Mouse (Mus musculus) adrenal gland, postnatal 14 days (tissue): ENCODE measurements at regions not wholly inside any gene's neighbourhood (a gene's known extent, or its start where the extent isn't known, plus 50 kb on each side); places are given as distances from the start of the nearest gene placed in this dataset.

Experiments
- DNase-seq: peaks from one replicate; pipeline ENCODE4 v3.0.0; 2021; ENCODE audit warnings: mixed read lengths

DNA sequence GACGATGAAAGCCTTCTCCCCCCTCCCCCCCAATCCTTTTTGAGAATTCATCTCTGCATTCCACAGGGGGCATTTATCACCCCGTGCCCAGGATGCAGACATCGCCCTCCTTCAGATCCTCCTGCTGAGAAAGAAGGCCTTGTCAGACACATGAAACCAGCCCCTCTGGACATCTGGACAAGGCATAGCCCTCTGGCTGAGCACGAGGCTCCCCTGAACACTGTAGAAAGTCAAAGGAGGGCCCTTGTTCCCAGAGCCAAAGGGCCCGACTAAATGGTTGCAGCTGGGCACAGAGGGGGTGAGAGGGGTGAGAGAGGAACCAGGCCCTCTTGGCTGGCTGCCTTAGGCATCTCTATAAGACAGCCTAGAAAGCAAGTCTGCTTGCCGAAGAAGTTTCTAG lies 327.8 kb downstream of the H2al1j start:
- no peak for DNase-seq

DNA sequence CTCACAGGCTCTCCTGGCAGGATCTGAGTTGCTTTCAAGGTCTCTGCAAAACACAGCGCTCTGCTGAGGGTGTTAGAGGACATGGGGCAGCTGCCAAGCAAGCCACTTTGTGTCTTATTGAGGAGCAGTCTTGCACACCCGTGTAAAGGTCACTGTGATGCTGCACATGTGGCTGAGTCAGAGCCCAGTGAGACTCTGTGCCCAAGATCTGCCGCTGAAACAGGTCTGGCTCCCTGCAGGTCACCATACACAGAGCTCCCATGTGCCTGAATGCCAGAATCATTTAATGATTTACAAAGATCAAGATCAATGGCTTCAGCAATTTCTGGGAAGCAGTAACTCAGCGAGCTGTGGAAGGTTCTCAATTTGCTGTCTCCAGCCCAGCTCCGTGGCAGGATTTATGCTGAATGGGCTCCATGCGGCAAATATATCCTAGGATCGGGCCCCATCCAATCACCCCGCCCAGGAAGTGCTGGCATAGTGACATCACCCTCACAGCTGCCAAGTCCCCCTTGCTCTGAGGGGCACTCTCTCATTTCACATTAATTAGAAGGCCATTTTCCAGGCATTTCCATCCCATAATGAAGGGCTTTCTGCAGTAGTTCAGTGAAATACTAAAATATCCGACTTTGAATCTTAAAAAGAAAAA lies 330.1 kb downstream of the H2al1j start:
- peak; percentile 35 for DNase-seq

DNA sequence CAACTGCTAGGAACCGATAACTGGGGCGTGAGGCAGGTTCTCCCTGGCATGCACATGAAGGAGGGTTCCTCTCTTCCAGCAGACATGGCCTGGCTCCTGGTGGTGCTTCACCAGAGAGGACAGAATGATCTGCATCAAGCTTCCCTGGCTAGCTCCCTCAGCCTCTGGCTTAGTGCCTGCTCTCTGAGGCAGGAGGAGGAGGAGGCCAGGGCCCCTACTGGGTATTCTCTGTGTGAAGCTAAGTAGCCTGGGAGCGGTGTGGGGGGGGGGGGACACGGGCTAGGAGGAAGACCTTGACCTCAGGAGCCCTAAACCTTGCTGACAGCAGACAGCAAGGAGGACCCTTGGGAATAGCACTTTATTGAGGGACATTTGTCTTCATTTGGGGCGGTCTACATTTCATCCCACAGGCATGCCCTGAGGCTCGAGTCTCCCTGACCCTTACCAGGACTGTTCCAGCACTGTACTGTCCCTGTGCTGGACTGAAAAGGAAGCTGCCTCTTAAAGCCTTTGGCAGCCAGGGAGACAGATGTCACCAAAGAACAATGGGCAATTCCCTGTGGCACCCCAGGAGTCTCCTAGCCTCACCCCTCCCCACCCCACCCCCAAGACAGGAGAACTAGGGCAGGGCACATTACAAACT lies 335.7 kb downstream of the H2al1j start:
- DNase-seq, result peak; percentile 18

DNA sequence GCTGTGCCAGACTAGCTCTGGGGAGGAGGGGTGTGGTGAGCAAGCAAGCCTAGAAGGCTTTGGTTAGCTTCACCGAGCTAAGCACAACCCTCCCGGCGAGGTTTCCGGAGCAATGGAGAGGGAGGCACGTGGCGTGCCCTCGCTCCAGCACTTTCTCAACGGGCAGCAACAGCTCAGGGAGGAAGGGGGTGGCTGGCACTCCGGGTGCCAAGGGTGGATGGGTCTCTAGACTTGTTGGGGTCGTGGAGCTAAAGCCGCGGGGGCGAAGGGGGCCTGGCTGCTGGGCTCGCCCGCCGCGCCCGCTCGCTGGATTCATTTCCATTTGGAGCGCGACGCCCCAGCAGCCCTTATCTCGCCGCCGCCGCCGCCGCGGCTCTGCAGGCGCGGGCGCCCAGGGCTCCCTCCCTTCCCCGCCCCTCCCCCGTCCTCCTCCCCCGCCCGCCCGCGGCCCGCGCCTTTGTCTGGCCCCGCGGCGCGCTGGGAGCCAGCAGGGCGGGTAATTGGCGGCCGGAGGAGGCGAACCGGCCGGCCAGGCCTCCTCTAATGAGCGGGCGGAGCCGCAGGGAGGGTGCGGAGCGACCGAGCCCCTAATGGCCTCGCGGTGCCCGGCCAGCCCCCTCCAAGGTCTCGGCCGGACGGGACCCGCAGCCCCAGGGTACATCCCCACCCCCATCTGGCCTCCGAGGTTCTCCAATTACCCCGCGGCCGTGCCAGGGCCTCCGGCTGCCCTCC lies 336.9 kb downstream of the H2al1j start:
- peak; percentile 73 for DNase-seq

DNA sequence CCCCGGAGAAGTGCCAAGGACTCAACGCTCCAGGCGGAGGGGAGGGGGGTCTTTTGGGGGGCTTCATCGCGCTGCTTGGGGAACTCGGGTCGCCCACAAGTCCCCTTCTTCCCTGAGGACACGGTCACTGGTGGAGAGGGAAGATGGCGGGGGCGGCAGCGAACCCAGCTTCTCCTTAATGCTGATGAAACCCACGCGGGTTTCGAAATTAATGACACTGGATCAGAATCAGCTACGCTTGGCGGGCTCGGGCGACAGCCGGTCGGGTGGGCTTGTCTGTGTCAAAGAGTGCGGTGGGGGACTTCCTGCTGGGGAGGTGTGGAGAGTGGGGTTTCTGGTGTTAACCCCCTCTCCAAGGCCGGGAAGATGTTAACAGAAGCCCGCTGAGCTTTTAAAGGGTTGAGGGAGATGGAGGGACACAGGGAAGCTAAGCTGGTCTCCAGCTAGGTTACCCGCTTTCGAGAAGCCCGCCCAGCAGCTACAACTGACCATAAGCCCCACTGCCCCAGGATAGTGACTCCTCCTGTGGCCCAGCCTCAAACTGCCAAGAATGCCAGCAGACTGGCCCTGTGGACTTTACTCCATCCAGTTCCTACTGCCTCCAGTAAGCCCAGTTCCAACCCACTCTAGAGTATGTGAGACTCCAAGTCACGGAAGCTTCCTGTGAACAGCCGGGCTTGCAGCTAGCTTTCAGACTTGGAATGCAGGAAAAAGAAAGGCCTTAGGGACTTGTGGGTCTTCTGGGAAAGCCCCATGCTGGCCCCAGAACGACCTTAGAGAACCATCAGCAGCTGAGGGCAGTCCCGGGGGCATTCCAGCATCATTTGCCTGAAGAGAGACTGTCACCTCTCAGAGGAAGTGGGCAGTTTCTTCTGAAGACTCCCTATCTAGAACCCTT lies 337.7 kb downstream of the H2al1j start:
- DNase-seq, result no peak

DNA sequence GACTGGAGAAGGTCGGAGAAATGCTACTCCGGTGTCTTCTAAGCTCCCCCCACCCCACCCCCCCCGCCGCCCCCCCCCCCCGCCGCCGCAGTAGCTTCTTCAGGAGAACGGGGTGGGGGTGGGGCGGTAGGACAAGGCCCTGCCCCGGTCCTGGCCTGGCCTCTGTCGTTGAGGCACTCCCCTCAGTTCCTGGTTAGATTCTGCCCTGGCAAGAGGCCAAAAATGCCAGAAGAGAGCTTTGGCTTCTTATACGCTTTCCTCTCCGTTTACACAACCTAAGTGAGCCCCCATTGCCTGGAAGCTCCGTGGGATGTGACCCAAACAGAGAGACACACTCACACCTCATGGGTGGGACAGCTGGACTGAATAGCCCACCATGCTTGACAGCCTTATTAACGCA lies 338.9 kb downstream of the H2al1j start:
- DNase-seq, result peak; percentile 56

DNA sequence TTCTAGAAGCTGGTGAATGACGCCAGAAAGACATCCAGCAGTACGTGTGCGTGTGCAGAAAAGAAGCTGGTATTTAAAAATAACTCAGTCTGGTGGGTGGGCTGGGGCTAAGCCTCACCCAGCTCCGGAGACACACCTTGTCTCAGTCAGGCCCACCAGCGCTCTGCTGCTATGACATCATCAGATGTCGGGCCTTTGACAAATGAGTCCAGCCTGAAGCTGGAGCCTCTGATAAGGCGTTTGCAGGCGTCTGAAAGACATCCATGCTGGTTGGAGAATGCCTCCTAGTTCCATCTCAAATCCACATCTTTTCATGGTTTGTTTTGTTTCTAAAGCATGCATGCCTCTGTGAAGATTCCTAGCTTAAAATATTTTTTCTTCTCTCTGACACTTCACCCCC lies 344.2 kb downstream of the H2al1j start:
- DNase-seq, result no peak

DNA sequence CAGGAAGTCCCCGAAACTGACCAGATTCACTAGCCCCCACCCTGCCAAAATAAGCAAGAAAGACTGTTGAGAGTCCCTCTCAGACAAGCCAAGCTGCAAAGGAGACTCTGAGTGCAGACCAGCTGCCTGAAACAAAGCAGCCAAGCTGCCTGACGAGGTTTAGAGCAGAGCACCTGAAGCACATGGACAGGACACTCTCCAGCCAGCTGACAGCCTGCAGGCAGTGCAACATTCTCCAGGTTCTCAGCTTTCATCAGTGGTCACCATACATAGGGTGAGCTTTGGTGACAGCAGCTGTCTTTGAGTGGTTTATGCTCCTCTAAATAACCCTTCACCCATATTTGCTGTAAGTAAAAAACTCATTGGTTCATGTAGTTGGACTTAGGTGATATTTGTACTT lies 350.5 kb downstream of the H2al1j start:
- no peak for DNase-seq

DNA sequence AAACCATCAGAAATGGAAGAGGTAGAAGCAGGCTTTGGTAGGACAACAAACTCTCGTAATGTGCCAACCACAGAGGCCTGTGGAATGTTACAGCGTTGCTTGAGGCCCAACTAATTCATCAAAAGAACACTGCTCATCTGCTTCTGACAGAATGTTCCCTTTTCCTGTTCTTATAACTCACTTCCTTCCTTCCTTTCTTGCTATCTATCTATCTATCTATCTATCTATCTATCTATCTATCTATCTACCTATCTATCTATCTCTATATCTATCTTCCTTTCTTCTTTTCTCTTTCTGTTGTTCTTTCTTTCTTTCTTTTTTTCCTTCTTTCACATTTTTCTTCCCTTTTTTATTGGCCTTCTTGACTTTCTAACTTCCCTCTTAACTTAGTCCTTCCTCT lies 353.7 kb downstream of the H2al1j start:
- no peak for DNase-seq

DNA sequence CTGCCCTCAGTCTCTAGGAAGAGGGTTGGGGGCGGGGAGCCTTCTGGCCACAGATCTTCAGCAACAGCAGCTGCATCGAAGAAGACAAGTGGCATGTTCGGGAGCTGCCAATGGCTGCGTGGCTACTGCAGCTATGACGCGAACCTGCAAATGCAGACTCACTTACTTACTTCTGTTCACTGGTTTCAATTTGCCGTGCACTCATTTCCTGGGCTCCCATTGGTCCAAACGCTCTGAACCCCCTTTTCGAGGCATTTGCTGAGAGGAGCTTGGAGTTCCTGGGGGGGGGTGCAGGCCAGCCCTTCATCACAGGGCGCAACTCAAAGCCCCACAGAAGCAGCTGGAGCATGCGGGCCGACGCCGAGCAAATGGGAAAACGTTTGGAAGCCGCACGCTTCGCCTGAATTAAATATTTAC lies 362.4 kb downstream of the H2al1j start:
- no peak for DNase-seq

DNA sequence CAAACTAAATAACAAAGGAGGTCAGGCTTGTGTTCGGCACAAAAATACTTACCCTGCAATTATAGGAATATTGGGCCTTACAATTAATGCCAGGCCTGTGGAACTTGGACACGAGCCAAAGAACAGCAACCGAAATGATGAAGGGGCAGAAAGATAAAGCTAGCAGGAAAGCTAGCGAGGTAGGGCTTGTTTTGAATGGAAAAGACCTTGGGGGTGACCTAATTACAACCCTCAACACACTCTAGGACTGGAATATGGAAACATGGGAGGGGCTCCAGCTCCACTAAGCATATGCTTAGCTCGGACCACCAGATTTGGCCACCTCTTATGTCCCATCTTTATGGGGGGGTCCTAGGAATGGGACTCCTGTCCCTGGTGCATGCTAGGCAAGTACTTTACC lies 362.8 kb downstream of the H2al1j start:
- DNase-seq, result no peak

DNA sequence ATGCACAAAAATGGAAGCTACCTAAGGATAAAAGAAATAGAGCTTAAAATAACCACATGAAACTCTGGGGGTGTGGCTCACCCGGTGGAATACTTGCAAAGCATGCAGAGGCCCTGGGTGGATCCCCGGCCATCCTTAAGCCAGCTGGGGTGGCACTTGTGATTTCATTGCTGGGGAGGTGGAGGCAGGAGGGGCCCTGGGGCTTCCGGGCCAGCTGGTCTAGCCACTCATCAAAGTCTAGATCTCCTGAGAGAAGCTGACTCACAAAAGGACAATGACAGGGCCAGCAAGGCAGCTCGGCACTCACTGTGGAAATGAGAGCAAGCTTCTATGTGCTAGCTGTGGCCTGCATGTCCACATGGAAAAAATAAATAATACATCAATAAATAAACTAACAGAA lies 363.4 kb downstream of the H2al1j start:
- no peak for DNase-seq

DNA sequence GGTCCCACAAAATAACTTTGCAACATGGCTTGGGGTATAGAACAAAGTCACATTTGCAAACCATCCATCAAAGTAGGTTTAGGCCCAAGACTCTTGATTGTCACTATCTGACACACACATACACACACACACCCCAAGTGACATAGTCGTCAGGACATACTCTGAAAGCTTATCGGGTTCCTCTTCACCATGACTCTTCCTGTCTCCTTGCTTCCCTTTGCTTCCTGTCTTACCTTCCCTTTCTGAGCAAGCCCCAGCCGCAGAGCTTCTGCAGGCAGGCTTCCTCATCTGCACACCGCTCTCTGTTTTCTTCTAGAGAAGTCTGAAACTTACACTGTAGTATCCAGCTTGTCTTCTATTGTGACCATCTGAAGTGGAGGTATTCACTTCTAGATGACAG lies 368.9 kb downstream of the H2al1j start:
- no peak for DNase-seq

DNA sequence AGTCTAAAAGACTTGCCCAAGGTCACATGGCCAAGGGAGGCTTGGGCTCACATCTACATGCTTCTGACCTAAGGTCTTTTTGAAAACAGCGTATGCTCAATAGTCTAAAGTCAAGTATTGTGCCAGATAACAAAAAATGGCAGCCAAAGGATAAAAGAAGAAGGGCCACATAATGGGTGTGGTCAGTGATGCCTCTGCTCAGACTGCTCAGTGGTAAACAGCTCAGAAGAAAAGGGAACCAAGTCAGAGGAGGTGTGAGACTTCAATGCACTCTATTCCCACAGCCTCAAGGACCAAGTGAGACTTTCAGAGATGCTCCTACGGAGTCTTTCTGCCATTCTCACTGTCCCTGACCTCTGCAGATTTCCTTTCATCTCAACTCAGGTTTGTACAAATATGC lies 373.5 kb downstream of the H2al1j start:
- DNase-seq, result no peak

DNA sequence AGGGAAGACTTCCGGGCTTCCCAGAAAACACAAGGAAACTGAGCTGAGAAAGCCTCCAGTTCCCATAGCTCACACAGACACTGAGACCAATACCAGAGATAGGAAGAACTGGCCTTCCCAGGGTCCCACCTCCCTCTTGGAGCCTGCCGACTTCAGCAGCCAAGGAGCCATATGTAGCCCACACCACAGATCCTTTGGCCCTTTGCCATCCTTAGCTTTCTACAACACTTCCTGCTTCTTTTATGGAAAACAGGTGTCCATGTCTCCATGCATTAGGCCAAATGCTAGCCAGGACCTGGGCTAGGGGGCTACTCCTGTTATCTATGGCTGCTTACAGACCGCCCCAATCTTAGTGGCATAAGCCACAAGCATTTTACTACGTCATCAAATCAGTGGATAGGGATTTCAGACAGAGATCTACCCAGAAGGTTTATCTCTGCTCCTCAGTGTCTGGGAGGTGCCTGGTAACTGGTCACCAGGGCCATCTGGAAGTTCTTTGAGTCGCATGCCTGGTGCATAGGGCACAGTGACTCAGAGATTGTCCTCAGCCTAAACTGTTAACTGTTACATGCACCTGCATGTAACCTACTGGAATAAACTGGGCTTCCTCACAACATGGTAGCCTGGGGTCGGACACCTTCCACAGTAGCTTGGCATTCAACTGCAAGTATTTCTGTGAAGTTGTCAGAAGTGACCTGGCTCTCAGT lies 378.4 kb downstream of the H2al1j start:
- no peak for DNase-seq

DNA sequence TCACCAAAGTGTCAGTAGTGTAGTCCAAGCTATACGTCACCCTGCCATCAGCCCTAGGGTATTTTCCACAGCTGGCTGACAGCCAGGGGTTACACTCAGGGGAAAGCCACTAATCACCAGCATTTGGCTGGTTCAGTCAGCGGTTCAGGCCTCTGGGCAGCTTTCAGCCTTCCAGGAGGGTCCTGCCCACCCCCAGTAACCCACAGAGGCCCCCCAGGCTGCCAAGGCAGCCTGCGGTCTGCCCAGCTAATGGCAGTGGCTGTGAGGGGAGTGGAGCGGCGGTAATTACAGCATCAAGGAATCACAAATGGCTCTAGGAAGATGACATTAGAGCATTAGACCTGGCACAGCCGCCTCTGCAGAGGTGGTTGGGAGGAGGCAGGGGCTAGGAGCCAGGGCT lies 379.7 kb downstream of the H2al1j start:
- DNase-seq, result no peak

DNA sequence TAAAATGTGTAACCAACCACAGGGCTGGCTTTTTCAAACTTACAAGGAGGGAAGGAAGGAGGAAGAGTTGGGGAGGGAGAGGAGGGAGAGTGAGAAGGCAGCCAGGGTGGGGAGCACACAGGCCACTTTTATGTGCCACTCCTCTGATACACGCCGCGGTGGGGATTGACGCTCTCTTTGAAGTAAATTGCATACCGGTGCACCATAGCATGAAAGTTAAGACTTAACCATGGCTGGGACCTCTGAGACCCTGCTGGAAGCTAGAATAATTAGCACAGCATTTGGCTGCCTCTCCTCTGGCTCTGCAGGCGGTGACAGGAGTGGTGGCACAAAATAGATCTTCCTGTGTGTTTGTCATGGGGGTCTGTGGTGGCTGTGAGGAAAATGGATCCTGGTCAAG lies 380.7 kb downstream of the H2al1j start:
- DNase-seq, result no peak

DNA sequence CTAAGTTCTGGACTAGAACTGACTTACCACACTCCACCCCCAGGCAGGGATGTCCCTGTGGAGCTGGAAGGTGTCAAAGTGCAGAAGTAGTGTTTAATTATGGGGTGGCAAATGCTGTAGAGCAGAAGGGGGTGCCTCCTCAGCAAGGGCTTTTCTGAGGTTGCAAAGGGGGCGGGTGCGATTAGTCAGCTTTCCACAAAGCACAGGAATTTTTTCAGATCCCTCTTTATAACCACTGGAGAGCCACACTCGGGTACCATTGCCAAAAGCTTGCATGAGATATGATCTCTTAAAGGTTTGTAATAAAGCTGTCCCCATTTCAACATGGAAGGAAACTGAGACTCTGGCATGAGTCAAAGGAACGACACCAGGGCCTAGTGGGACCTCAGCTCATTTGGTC lies 381.7 kb downstream of the H2al1j start:
- DNase-seq, result no peak

DNA sequence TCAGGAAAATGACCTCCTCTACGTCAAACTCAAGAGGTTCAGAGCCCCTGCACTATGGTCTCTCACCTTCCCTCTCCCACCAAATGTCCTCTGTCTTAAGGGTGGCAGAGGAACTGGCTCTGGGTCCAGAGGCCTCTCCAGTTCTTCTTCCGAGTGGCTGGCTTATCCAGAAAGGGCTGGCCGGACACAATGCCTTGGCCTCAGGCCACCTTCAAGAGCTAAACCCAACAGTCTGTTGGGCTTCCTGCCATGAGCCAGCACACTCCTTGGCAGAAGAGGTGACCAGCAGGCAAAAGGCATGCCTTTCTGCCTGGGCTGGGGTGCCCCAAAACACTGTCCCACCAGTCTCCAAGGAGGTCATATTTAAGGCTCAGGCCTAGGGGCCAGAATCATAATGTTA lies 385.8 kb downstream of the H2al1j start:
- DNase-seq, result no peak

DNA sequence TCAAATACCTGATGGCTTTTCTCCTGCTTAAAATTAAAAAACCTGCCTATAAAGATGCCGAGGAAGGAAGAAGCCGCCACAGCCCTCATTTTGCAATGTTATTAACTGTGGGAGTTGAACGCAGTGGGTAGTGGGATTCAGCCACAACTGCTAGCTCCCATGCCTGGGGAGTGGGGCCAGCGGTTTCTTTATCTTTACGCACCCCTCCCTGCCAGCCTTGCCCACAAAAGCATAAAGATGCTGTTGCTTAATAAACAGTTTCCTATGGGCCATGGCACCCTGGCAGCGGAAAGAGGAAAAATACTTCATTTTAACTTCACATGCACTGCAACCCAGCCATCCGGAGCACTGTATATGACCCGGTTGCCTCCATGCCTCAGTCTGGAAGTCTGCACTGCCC lies 389.2 kb downstream of the H2al1j start:
- no peak for DNase-seq

DNA sequence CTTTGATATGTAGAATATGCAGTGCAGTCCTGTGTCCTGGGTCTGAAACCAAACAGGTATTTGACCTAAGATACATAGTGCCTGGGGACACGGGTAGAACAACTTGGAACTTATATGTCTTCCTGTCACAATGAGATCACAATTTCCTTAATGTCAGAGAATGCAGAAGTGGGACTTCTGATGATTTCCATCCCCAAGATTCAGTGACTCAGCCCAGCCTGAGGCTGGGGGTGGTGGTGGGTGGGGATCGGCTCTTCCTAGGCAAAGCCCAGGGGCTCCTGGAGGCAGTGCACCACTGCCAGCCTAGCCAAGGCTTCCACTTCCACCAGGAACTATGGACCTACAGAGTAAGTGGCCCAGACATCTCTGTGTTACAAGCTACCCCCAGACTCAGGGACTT lies 391.2 kb downstream of the H2al1j start:
- DNase-seq, result no peak

DNA sequence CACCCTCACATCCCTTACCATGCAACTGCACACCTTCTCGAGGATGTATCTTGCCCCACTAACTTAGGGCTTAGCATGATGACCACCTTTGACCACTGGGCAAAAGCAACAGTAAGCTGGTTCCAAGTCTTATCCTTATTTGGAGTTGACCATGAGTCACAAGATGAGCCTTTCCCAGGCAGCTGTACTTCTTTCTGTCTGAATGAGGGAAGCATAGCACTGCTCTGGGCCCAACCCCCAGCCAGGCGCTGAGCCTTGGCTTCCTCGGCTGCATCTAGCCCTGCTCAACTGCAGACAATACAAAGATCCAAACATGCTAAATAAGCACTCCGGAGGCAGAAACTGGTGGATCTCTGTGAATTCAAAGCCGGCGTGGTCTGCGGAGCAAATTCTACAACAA lies 392.9 kb downstream of the H2al1j start:
- peak; percentile 24 for DNase-seq
